Mouse (Mus musculus) heart, postnatal 0 days (tissue): Measurements from ENCODE around the gene Sox6. TPM values are rescaled to one million over a fixed set of nuclear protein-coding genes. Genes with fewer than 3 reads are reported as not detected.

ENCODE experiments used
- ATAC-seq: fragments of 200-750 bp; cut with Nextera tagmentation; 2 replicates; pipeline ENCODE4 v1.8.0; 2017; ENCODE audit warnings: low read depth, moderate number of reproducible peaks, moderate library complexity; ENCODE audit not compliant: insufficient read depth
- DNase-seq: peaks from one replicate; pipeline ENCODE4 v3.0.0-alpha.2; 2016; ENCODE audit warnings: low spot score
- H3K27ac ChIP-seq: fragments of 300-500 bp; sonication (generic); 2 replicates; pipeline ENCODE4 v1.5.1; 2014; ENCODE audit warnings: low read depth, mild to moderate bottlenecking
- H3K27me3 ChIP-seq: fragments of 300-500 bp; sonication (generic); 2 replicates; pipeline ENCODE4 v1.6.1; 2014; ENCODE audit warnings: low read length, mixed read lengths; ENCODE audit not compliant: control insufficient read depth, insufficient read depth
- H3K36me3 ChIP-seq: fragments of 300-500 bp; sonication (generic); replicated peaks from 2 replicates; pipeline ENCODE4 v1.6.1; 2014; ENCODE audit warnings: low read length, mixed read lengths; ENCODE audit not compliant: control insufficient read depth, insufficient read depth
- H3K4me1 ChIP-seq: fragments of 300-500 bp; sonication (generic); 2 replicates; pipeline ENCODE4 v1.6.1; 2014; ENCODE audit warnings: antibody characterized with exemption; ENCODE audit not compliant: control insufficient read depth, insufficient read depth
- H3K4me2 ChIP-seq: fragments of 300-500 bp; sonication (generic); 2 replicates; pipeline ENCODE4 v1.6.1; 2014; ENCODE audit warnings: low read depth, mild to moderate bottlenecking, low read length, moderate library complexity
- H3K4me3 ChIP-seq: fragments of 300-500 bp; sonication (generic); 2 replicates; pipeline ENCODE4 v1.5.1; 2014; ENCODE audit warnings: low read depth, low read length
- H3K9ac ChIP-seq: fragments of 300-500 bp; sonication (generic); replicated peaks from 2 replicates; pipeline ENCODE4 v1.6.1; 2014; ENCODE audit warnings: low read depth, low read length, mixed read lengths
- H3K9me3 ChIP-seq: fragments of 300-500 bp; sonication (generic); replicated peaks from 2 replicates; pipeline ENCODE4 v1.6.1; 2016; ENCODE audit warnings: low read length; ENCODE audit not compliant: control insufficient read depth
- CTCF ChIP-seq: IDR thresholded peaks from 2 replicates; pipeline ENCODE4 v1.5.1; 2016; ENCODE audit warnings: antibody characterized with exemption, control low read depth, low read depth
- EP300 ChIP-seq: IDR thresholded peaks from 2 replicates; pipeline ENCODE4 v1.6.1; 2016; ENCODE audit warnings: antibody characterized with exemption, low read depth
- WGBS: fragments of 180-500 bp; shearing (Covaris S2); extraction: QIAGEN DNeasy Blood & Tissue Kit; methylation state at CpG from one replicate; pipeline ENCODE4 v1.1.7; 2014; 5-methylcytosine and 5-hydroxymethylcytosine counted together
- polyA plus RNA-seq: library from polyadenylated mRNA; unstranded; fragments of >200 nt; fragmentation: Nextera tagmentation; extraction: Ambion mirVana; gene quantifications from 2 replicates; pipeline ENCODE4 v1.2.1, GENCODE M21; 2015
- total RNA-seq: library from RNA; depleted of rRNA; stranded (reverse); fragments of >200 nt; gene quantifications from 2 replicates; pipeline ENCODE4 v1.2.3, GENCODE M21; 2014; ENCODE audit warnings: low replicate concordance

The Sox6 gene
- total and polyA plus RNA-seq, 2 experiments from 2014 or later = 23.4 to 68.5 TPM

DNA sequence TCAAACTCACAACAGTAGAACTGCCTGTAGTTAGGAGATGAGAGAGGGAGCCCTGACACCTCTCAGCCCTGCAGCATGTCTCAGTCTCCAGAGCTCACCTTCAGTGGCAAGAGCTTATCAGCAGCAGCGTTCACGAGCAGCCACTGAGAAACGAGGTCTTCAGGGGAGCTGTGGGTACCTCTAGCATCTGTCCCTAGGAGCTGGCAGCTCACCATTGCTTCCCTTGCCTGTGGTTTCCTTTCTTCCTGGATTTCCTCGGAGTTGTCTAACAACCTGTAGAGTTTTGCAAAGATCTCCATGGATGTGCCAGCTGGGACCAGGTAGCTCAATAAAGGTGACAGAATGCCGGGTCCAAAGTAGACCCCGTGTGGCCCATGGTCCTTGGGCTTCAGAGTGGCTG is 563.4 kb downstream of the Sox6 start:
- TF ChIP-seq CTCF = no peak
- TF ChIP-seq EP300 = no peak
- H3K9me3 ChIP-seq = no peaks in the 10 kb centered on the region
- no peak for ATAC-seq
- no peak overlapping the region for H3K4me3 ChIP-seq
- no peak overlapping the region for H3K9ac ChIP-seq
- no peak overlapping the region for H3K4me2 ChIP-seq
- no peaks in the 10 kb centered on the region for H3K36me3 ChIP-seq
- 60% methylated on average over 6 of the region's 6 CpGs for WGBS
- peaks cover 34% of the 10 kb centered on the region for H3K4me1 ChIP-seq
- H3K27ac ChIP-seq = no peak overlapping the region
- no peaks in the 10 kb centered on the region for H3K27me3 ChIP-seq
- DNase-seq = no peak

GRCm38 (mm10) chr7:115474115-115474514 is 564.5 kb downstream of the Sox6 start:
- ATAC-seq (no peak), DNase-seq (no peak)
- WGBS = 73% methylated on average over 9 of the region's 9 CpGs
- no peak overlapping the region for H3K9ac ChIP-seq
- H3K27ac ChIP-seq = no peak overlapping the region
- no peaks in the 10 kb centered on the region for H3K27me3 ChIP-seq
- H3K4me2 ChIP-seq = no peak overlapping the region
- H3K4me3 ChIP-seq = no peak overlapping the region
- peaks cover 43% of the 10 kb centered on the region for H3K4me1 ChIP-seq
- H3K9me3 ChIP-seq = no peaks in the 10 kb centered on the region
- H3K36me3 ChIP-seq = no peaks in the 10 kb centered on the region
- TF ChIP-seq CTCF (no peak), EP300 (no peak)

DNA sequence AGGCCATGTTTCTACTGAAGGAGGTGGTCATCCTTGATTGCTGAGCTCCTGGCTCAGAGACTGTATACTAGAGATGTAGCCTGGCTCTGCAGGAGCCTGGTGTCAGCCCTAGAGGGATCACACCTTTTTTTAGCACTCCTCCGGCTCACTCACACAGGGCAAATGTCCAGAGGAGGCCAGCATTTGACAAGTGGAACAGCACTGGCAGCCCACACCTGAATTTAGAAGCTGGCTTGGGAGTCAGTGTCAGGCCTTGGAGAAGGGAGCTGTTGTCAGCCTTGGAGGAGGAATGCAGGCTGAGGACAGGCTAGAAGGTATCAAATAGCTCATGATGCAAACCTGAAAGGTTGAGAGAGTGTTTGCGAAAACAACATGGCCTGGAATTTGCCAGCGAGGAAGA is 565.7 kb downstream of the Sox6 start:
- H3K27ac ChIP-seq = peak overlapping the region; percentile 74
- H3K4me3 ChIP-seq = no peak overlapping the region
- no peak overlapping the region for H3K4me2 ChIP-seq
- TF ChIP-seq EP300 (no peak), CTCF (no peak; the same call in 1 of the 2 replicates)
- H3K9ac ChIP-seq = no peak overlapping the region
- peak; percentile 28 for DNase-seq
- H3K27me3 ChIP-seq = no peaks in the 10 kb centered on the region
- H3K36me3 ChIP-seq = no peaks in the 10 kb centered on the region
- H3K9me3 ChIP-seq = no peaks in the 10 kb centered on the region
- ATAC-seq = peak; percentile 52; the same call in 1 of the 2 replicates
- 52% methylated on average over 3 of the region's 3 CpGs for WGBS
- peaks cover 42% of the 10 kb centered on the region for H3K4me1 ChIP-seq

GRCm38 (mm10) chr7:115471521-115471920 is 567.1 kb downstream of the Sox6 start:
- Histone ChIP-seq H3K9me3 (no peaks in the 10 kb centered on the region), H3K9ac (no peak overlapping the region), H3K4me2 (no peak overlapping the region), H3K4me1 (peaks cover 47% of the 10 kb centered on the region), H3K36me3 (no peaks in the 10 kb centered on the region), H3K4me3 (no peak overlapping the region), H3K27me3 (no peaks in the 10 kb centered on the region), H3K27ac (no peak overlapping the region)
- DNase-seq = no peak
- no peak for ATAC-seq
- TF ChIP-seq EP300 (no peak), CTCF (no peak)
- 64% methylated on average over 3 of the region's 3 CpGs for WGBS

DNA sequence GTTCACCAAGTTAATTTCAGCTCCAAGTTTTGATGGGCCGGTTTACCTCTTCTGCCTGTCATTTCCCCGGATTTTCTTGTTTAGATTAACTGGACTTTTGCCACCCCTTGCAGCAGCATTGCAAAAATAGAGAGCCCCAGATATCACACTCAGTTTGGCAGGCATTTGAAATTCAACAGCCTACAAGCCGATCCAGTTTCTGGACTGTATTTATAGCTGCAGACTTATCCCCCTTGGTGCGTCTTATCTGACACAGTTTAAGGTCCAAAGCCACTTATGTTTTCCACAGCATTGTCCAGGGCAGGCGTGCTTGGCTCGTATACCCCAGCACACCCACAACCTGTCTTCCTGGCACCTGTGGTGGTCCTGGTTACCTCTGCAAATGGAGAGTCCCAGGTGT is 571.8 kb downstream of the Sox6 start:
- 15% methylated on average over 6 of the region's 6 CpGs for whole genome bisulfite sequencing
- peak overlapping the region; percentile 28; the same call in 1 of the 2 replicates for H3K4me2 ChIP-seq
- DNase-seq = peak; percentile 86
- H3K36me3 ChIP-seq = no peaks in the 10 kb centered on the region
- H3K4me1 ChIP-seq = peaks cover 30% of the 10 kb centered on the region
- no peaks in the 10 kb centered on the region for H3K27me3 ChIP-seq
- H3K4me3 ChIP-seq = no peak overlapping the region
- TF ChIP-seq CTCF = no peak
- 0 out of 2 replicates have a peak, but pooled peaks have one; percentile 38 for TF ChIP-seq EP300
- no peak overlapping the region for H3K9ac ChIP-seq
- peak; percentile 84 for ATAC-seq
- peak overlapping the region; percentile 77 for H3K27ac ChIP-seq
- H3K9me3 ChIP-seq = no peaks in the 10 kb centered on the region

GRCm38 (mm10) chr7:115463367-115463766 is 575.2 kb downstream of the Sox6 start:
- Histone ChIP-seq H3K9ac (no peak overlapping the region), H3K4me1 (peaks cover 12% of the 10 kb centered on the region), H3K27me3 (no peaks in the 10 kb centered on the region), H3K4me2 (no peak overlapping the region), H3K4me3 (no peak overlapping the region), H3K9me3 (no peaks in the 10 kb centered on the region), H3K36me3 (no peaks in the 10 kb centered on the region), H3K27ac (no peak overlapping the region)
- DNase-seq (no peak), ATAC-seq (no peak)
- no peak for TF ChIP-seq CTCF
- no peak for TF ChIP-seq EP300
- WGBS = 60% methylated on average over 2 of the region's 2 CpGs
